Mouse (Mus musculus): ENCODE data around the gene Ric8b. TPM values are rescaled to one million over a fixed set of nuclear protein-coding genes. Genes with fewer than 3 reads are reported as not detected.

Ric8b gene
- polyA plus RNA-seq, 1 experiment from 2014 or later = 49.9 TPM

GRCm38 (mm10) chr10:85022647-85023312 is 105.4 kb downstream of the Ric8b start:
- Histone ChIP-seq H3K4me3 (replicated peaks) (no peak overlapping the region), H3K9me3 (no peaks in the 10 kb centered on the region), H3K9ac (replicated peaks) (no peak overlapping the region), H3K36me3 (peaks cover 28% of the 10 kb centered on the region), H3K4me2 (replicated peaks) (no peak overlapping the region), H3K27me3 (0 out of 2 replicates have a peak, but pooled peaks cover 4% of the 10 kb centered on the region), H3K4me1 (replicated peaks) (peaks cover 19% of the 10 kb centered on the region), H3K27ac (peak overlapping the region; percentile 22)
- 28% methylated on average over 11 of the region's 11 CpGs for WGBS
- peak; percentile 72 for ATAC-seq

- ATAC-seq = peak; percentile 67; the same call in 1 of the 2 replicates
- Histone ChIP-seq H3K9me3 (no peaks in the 10 kb centered on the region), H3K4me2 (replicated peaks) (no peak overlapping the region), H3K4me1 (replicated peaks) (peaks cover 19% of the 10 kb centered on the region), H3K9ac (replicated peaks) (no peak overlapping the region), H3K36me3 (peaks cover 24% of the 10 kb centered on the region), H3K27me3 (0 out of 2 replicates have a peak, but pooled peaks cover 4% of the 10 kb centered on the region), H3K4me3 (replicated peaks) (no peak overlapping the region), H3K27ac (peak overlapping the region; percentile 22)
- WGBS = 46% methylated on average over 6 of the region's 6 CpGs
These were observed 105.9 kb downstream of the Ric8b start for GRCm38 (mm10) chr10:85023313-85023666.

GRCm38 (mm10) chr10:85025799-85026424 is 108.5 kb downstream of the Ric8b start:
- H3K4me1 ChIP-seq (replicated peaks) = peaks cover 19% of the 10 kb centered on the region
- peaks cover 6% of the 10 kb centered on the region; the same call in 1 of the 2 replicates for H3K36me3 ChIP-seq
- peak; percentile 88 for ATAC-seq
- H3K9me3 ChIP-seq = no peaks in the 10 kb centered on the region; the same call in 1 of the 2 replicates
- no peak overlapping the region for H3K9ac ChIP-seq (replicated peaks)
- H3K27ac ChIP-seq = no peak overlapping the region
- H3K4me2 ChIP-seq (replicated peaks) = no peak overlapping the region
- 0 out of 2 replicates have a peak, but pooled peaks cover 4% of the 10 kb centered on the region for H3K27me3 ChIP-seq
- 84% methylated on average over 11 of the region's 11 CpGs for WGBS
- H3K4me3 ChIP-seq (replicated peaks) = no peak overlapping the region

GRCm38 (mm10) chr10:85027619-85028175 is 110.3 kb downstream of the Ric8b start:
- no peak overlapping the region for H3K4me2 ChIP-seq (replicated peaks)
- no peaks in the 10 kb centered on the region for H3K36me3 ChIP-seq
- WGBS = 88% methylated on average over 10 of the region's 10 CpGs
- H3K9ac ChIP-seq (replicated peaks) = no peak overlapping the region
- H3K27ac ChIP-seq = no peak overlapping the region
- H3K4me1 ChIP-seq (replicated peaks) = peaks cover 12% of the 10 kb centered on the region
- no peak for ATAC-seq
- no peak overlapping the region for H3K4me3 ChIP-seq (replicated peaks)
- H3K9me3 ChIP-seq = no peaks in the 10 kb centered on the region; the same call in 1 of the 2 replicates
- no peaks in the 10 kb centered on the region for H3K27me3 ChIP-seq

- H3K9ac ChIP-seq (replicated peaks) = no peak overlapping the region
- H3K4me1 ChIP-seq (replicated peaks) = 0 out of 2 replicates have a peak, but pooled peaks cover 3% of the 10 kb centered on the region
- no peaks in the 10 kb centered on the region; the same call in 1 of the 2 replicates for H3K9me3 ChIP-seq
- no peaks in the 10 kb centered on the region for H3K36me3 ChIP-seq
- H3K27me3 ChIP-seq = peaks cover 11% of the 10 kb centered on the region
- WGBS = 25% methylated on average over 8 of the region's 8 CpGs
- no peak overlapping the region for H3K27ac ChIP-seq
- H3K4me2 ChIP-seq (replicated peaks) = no peak overlapping the region
- ATAC-seq = no peak
- H3K4me3 ChIP-seq (replicated peaks) = no peak overlapping the region
These were observed 117.8 kb downstream of the Ric8b start for GRCm38 (mm10) chr10:85035131-85035725.

GRCm38 (mm10) chr10:85038147-85038546 is 120.7 kb downstream of the Ric8b start:
- Histone ChIP-seq H3K9ac (replicated peaks) (no peak overlapping the region), H3K4me3 (replicated peaks) (no peak overlapping the region), H3K4me1 (replicated peaks) (0 out of 2 replicates have a peak, but pooled peaks cover 3% of the 10 kb centered on the region), H3K4me2 (replicated peaks) (no peak overlapping the region), H3K27ac (no peak overlapping the region), H3K27me3 (peaks cover 23% of the 10 kb centered on the region), H3K36me3 (no peaks in the 10 kb centered on the region), H3K9me3 (no peaks in the 10 kb centered on the region)
- ATAC-seq = no peak
- WGBS = 66% methylated on average over 10 of the region's 10 CpGs

GRCm38 (mm10) chr10:85038852-85039251 is 121.4 kb downstream of the Ric8b start:
- Histone ChIP-seq H3K27me3 (peaks cover 23% of the 10 kb centered on the region), H3K4me2 (replicated peaks) (no peak overlapping the region), H3K9ac (replicated peaks) (no peak overlapping the region), H3K36me3 (no peaks in the 10 kb centered on the region), H3K4me1 (replicated peaks) (peaks cover 3% of the 10 kb centered on the region; the same call in 1 of the 2 replicates), H3K27ac (no peak overlapping the region), H3K4me3 (replicated peaks) (no peak overlapping the region), H3K9me3 (no peaks in the 10 kb centered on the region)
- ATAC-seq = no peak
- 85% methylated on average over 5 of the region's 5 CpGs for WGBS

- Histone ChIP-seq H3K9me3 (no peaks in the 10 kb centered on the region), H3K4me1 (replicated peaks) (peaks cover 12% of the 10 kb centered on the region), H3K4me3 (replicated peaks) (peak overlapping the region; percentile 17; the same call in 1 of the 2 replicates), H3K9ac (replicated peaks) (no peak overlapping the region; the same call in 1 of the 2 replicates), H3K27me3 (peaks cover 20% of the 10 kb centered on the region), H3K4me2 (replicated peaks) (peak overlapping the region; percentile 49), H3K27ac (no peak overlapping the region), H3K36me3 (no peaks in the 10 kb centered on the region)
- 3% methylated on average over 17 of the region's 17 CpGs for WGBS
- ATAC-seq = peak; percentile 71
These were observed 126.8 kb downstream of the Ric8b start for GRCm38 (mm10) chr10:85044191-85044711.

- peak overlapping the region; percentile 17; the same call in 1 of the 2 replicates for H3K4me3 ChIP-seq (replicated peaks)
- H3K4me2 ChIP-seq (replicated peaks) = peak overlapping the region; percentile 49
- 7% methylated on average over 24 of the region's 24 CpGs for WGBS
These were observed 127.6 kb downstream of the Ric8b start for GRCm38 (mm10) chr10:85044732-85045720.

GRCm38 (mm10) chr10:85046585-85046984 is 129.2 kb downstream of the Ric8b start:
- Histone ChIP-seq H3K27ac (no peak overlapping the region), H3K27me3 (peaks cover 16% of the 10 kb centered on the region), H3K36me3 (no peaks in the 10 kb centered on the region), H3K9ac (replicated peaks) (no peak overlapping the region), H3K4me3 (replicated peaks) (no peak overlapping the region), H3K4me2 (replicated peaks) (no peak overlapping the region), H3K4me1 (replicated peaks) (peaks cover 12% of the 10 kb centered on the region), H3K9me3 (no peaks in the 10 kb centered on the region)
- no peak for ATAC-seq
- WGBS = 29% methylated on average over 5 of the region's 5 CpGs

More at GRCm38 (mm10) chr10:85044732-85045720, 127.6 kb downstream of the Ric8b start:
- Histone ChIP-seq H3K9ac (replicated peaks) (no peak overlapping the region; the same call in 1 of the 2 replicates), H3K27ac (no peak overlapping the region), H3K4me1 (replicated peaks) (peaks cover 12% of the 10 kb centered on the region), H3K9me3 (no peaks in the 10 kb centered on the region), H3K36me3 (no peaks in the 10 kb centered on the region), H3K27me3 (peaks cover 17% of the 10 kb centered on the region)
- 0 out of 2 replicates have a peak, but pooled peaks have one; percentile 38 for ATAC-seq

GRCm38 (mm10) chr10:85048008-85048407 is 130.6 kb downstream of the Ric8b start:
- Histone ChIP-seq H3K27me3 (0 out of 2 replicates have a peak, but pooled peaks cover 5% of the 10 kb centered on the region), H3K9ac (replicated peaks) (no peak overlapping the region), H3K27ac (no peak overlapping the region), H3K9me3 (no peaks in the 10 kb centered on the region), H3K36me3 (no peaks in the 10 kb centered on the region), H3K4me2 (replicated peaks) (no peak overlapping the region), H3K4me3 (replicated peaks) (no peak overlapping the region), H3K4me1 (replicated peaks) (peaks cover 12% of the 10 kb centered on the region)
- no peak for ATAC-seq
- 96% methylated on average over 8 of the region's 8 CpGs for WGBS

Measured in midbrain, embryonic 13.5 days (tissue).